Mouse (Mus musculus) cerebellum, postnatal 14 days (tissue): Measurements from ENCODE around the gene Stxbp1.
A peak's percentile ranks its signal among the peaks of the same experiment; 100 is the strongest.

Experiments
- DNase-seq, 2 experiments: peaks; one replicate each; pipeline ENCODE4 v3.0.0; 2021; ENCODE audit warnings: mixed read lengths in 2 of 2

Gene Stxbp1

GRCm38 (mm10) chr2:32834496-32834895 is 12.5 kb downstream of the Stxbp1 start:
- no peak for DNase-seq

- no peak for DNase-seq
These were observed 17.9 kb downstream of the Stxbp1 start for GRCm38 (mm10) chr2:32828979-32829676.

GRCm38 (mm10) chr2:32825796-32826195 is 21.2 kb downstream of the Stxbp1 start:
- DNase-seq, result no peak

GRCm38 (mm10) chr2:32824778-32825177 is 22.3 kb downstream of the Stxbp1 start:
- no peak for DNase-seq

DNA sequence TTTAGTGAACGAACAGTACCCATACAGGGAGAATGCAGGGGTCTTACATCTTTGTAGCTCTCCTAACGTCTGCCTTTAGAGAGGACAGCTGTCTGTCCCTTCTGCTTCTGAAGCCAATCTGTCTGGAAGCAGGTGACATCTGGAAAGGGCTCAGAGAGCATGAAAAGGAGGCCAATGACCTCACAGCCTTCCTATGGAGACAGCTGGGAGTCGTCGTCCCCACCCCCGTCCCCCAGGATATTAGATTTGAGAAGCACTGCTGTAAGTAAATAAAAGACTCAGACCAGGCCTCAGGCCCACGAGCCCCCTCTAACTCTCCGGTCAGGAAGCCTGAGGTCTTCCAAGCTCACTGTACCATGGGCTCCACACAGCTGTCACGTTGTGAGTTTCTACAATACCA is 22.9 kb downstream of the Stxbp1 start:
- no peak for DNase-seq

DNA sequence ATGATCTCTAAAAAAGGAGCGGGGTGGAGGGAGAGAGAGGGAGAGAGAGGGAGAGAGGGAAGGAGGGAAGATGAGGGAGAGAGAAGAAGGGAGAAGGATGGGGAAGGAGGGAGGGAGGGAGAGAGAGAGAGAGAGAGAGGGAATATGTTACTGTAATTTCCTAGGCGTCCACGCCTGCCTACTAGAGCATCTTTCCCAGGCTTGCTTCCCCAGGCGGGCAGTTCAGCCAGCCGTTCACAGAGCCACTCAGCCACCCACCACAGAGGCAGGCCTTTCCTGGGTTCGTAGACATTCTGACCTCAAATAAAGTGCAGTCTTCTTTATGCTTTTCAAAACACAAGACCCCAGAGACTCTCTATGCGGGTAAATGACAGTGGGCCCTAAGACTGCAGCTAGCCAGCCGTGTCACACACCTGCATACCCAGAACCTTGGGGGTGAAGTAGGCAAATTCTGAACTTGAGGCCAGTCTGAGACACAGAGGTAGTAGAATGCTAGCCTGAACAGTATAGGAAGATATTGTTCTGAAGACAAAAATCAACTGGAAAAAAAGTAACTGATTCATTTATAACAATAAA is 23.4 kb downstream of the Stxbp1 start:
- DNase-seq, result no peak

DNA sequence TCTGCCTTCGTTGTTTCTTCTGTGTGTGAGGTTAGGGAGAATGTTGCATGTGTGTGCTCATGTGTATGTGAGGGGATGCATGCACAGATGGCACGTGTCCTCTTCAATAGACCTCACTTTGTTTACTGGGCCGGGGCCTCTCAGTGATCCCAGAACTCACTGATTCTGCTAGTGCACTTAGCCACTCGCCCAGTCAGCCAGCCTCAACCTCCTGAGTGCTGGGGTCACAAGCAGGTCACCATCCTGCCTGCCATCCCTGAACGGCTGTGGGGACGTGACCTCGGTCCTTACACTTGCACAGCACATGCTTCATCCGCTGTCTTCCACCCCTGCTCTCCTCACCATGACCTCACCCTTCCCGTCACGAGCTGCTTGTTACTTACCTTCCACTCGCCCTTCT is 23.9 kb downstream of the Stxbp1 start:
- DNase-seq, result peak; percentile 71 to 79

DNA sequence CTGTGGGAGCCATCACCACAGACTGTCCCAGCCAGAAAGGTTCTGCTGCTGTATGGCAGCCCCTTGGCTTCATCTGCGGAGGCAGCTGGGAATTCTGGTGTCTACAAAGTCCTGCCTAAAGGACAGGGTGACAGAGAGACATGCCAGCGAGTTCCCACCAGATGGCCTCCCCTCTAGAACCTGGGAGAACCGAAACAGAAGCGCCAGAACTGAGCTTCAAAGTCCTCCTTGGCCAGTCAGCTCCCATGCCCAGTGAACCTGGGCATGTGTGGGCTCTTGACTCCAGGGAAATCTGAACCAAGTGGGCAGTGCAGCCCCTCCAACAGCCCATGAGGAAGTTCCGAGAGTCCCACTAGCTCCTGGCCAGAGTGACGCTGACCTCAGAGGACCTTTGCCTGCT is 24.4 kb downstream of the Stxbp1 start:
- DNase-seq, result peak; percentile 61 to 65

- DNase-seq, result peak; percentile 62 to 73
These were observed 25.8 kb downstream of the Stxbp1 start for GRCm38 (mm10) chr2:32821041-32821802.

DNA sequence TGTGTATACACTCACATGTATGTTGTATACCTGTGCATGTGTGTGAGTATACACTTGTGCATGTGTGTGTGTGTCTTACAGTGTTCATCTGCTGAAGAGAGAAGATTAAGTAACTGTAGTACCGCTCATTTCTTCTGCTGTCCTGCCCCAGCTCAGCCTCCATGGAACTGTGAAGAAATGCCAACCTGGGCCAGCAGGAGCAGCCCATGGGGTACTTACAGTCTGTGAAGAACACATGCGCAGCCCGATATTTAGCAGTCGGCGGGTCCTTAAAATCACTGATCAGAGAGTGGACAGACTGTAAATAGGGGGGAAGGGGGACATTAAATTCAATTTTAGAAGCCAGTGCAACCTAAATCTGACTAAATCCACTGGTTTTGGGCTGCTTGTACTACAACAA is 28.8 kb downstream of the Stxbp1 start:
- DNase-seq, result peak in 1 of 2 experiments; percentile 51

DNA sequence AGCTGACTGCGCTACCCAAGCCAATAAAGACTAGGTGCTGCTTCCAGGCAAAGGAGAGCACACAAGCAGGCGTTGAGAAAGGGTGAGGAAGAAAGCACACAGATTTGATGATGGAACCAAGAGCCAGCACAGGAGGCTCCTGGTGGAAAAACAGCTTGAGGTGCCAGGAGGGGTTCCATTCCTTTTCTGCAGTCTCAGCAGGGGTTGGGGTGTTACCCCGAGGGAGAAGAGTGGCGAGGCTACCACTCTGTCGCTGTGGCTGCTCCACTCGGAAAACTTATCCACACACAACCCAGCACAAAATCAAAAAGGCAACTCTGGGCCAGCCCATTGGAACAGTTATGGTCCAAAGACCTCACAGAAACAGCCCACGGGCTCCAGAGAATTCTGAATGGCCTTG is 29.5 kb downstream of the Stxbp1 start:
- DNase-seq, result no peak

DNA sequence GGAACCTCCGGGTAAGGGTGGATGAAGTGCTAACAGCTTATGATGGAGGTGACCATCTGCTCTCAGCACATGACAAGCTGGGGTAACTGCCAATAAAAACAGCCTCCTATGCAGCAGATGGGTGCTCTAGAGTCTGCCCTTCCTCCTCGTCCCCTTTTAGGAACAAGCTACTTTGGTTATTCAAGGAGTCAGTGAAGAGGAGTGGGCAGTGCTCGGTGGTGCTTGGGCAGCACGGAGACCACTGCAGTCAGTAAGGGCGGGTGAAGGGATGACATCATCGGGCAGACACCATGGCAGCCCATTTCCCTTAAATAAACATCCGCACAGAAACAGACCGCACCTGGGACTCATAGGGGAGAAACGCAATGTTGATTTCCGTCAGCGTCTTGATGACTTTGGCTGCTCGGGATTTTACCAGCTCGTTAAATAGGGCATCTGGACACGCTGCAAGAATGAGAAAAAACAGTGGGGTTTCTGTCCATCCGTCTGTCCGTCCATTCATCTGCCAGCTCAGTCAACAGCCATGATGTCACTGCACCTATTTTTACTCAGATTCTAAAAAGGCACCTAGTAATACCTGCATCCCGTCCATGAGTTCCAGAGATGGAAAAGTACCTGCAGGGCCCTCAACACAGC is 30.0 kb downstream of the Stxbp1 start:
- DNase-seq, result peak; percentile 82 to 89

DNA sequence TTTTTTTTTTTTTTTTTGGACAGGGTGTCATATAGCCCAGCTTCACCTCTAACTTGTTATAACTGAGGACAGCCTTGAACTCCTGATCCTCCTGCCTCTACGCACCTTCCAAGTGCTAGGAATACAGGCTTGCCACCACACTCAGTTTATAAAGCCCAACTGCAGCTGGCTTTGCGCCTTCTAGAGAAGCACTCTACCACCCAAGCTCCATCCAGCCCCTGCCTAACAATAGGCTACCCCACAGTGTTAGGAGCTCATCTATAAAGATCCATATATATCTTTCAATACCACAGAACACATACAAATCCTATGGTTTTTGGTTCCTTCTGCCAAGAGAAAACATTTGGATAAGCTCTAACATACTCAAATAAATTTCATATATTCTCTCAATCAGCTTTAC is 30.5 kb downstream of the Stxbp1 start:
- DNase-seq, result peak; percentile 55

- peak; percentile 60 to 64 for DNase-seq
These were observed 35.1 kb downstream of the Stxbp1 start for GRCm38 (mm10) chr2:32811959-32812358.

DNA sequence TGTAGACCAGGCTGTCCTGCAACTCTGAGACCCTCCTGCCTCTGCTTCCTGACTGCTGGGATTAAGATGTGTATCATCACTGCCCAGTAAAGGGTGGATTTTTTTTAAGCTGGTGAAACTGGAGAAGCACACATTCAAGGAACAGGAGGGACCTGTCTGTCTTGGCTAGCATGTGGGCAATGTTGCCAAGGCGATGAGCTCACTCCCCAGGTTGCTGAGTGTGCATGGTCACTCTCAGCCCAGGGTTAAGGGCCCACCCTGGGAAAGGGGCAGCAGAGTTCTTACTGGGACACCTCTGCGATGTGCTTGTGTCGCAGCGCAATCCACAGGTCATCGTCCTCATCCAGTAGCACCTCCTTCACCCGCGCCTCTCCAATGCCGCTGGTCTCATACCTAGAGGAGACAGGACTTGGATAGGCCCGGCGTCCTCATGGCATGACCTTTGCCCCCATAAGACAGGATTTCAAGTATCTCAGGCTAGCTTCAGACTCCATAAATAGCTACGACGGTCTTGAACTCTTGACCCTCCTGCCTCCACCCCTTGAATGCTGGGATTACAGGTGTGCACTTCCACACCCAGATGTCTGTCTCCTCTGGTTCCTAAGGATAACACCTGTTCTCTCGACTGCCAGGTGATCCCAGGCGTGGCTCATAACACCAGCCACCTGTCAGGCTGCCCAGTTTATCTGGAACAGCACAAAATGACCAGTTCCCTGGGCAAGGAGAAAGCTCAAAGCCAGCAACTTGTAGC is 38.1 kb downstream of the Stxbp1 start:
- no peak for DNase-seq

DNA sequence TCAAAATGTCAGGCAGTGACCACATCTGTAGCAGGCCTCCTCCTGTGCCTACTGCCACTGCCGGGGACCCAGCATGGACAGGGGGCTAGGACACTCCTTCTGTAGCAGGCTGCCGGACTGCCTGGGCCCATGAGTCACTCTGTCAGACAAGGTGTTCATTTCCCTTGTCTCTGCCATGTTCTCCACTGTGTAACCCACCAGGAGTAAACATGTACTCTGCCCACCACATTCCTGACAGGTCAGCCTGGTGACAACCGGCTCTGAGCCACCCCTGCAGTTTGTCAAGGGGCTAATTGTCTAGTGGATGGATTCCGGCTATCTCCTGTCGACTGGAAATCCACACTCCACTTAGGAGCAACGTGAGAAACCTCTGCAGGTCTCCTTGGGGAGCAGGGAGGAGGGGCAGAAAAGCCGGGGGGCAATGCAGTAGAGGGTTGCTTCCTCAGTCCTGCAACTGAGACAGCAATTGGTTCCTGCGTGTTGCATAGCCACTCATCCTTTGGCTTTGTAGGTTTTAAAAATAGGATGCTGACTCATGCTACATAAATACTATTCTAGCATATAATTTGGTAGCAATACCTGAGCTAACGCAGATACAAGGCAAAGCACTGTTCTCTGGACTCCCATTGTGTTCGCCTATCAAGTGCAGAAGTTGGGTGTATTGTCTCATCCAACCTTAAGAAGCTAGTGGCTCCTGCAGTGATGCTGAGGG is 48.6 kb downstream of the Stxbp1 start:
- DNase-seq, result no peak

- no peak for DNase-seq
These were observed 51.2 kb downstream of the Stxbp1 start for GRCm38 (mm10) chr2:32795748-32796418.

DNA sequence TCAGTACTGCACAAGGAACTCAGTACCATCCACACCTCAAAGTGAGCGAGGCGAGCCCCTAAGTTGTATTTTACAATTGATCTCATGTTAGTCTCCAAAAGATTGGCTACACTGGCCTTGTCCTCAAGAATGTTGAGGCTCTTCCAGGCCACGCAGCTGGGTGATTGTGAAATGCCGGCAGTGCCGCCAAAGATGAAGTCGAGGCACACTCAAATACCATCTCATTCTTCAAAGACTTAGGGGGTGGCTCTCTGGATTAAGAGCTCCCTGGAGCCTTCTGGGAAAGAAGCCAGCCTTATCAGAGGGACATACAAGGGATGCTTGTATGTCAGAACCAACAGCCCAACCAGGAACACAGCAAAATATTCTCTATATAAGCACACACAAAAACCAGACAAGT is 55.7 kb downstream of the Stxbp1 start:
- no peak for DNase-seq

DNA sequence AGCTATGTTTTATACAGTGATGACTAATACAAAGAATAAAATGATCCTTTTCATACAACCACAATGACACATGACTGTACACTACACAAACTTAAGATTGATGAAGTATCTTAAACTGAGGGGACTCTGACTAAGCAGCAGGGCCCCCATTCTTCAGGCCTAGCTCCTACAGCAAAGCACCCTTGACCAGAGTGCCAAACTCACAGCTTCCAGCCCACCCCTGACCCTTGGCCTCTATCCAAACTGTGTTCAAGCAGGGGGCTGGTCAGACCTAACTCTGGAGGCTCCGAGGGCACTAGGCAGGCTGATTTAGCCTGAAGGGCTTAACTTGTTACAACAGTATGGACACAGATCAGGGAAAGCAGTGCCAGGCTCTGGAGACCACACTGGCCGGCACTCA is 58.5 kb downstream of the Stxbp1 start:
- no peak for DNase-seq

- peak; percentile 74 to 79 for DNase-seq
These were observed 59.9 kb downstream of the Stxbp1 start for GRCm38 (mm10) chr2:32787176-32787575.

DNA sequence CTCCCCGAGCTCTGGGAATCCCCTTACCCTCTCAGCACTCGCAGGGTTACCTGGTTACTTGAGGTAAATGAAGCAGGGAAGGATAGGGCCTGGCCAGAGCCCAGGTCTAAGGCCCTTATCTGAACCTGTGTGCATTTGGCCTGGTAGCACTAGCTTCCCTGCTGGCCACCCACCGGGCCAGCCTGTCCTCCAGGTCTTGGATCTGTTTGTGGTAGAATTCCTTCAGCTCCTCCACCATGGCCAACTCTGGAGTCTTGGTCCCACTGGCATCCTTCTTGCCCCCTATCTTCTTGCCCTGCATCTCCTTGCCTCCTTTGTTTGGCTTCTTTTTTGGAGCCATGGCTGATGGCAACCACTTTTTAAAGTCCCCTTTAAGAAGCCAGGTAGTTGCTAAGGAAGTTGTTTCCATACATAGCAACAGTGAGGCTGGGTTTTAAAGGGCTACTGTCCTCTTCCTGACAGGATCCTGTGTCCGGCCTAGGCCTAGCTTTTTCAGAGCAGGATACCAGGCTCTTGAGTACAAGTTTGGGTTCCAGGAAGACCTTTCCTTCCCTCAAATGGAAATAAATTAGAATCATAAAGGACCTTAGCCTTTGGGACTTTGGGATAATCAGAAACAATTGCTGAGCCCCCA is 62.9 kb downstream of the Stxbp1 start, which contains the start of gene Cfap157:
Gene Cfap157 (minus strand): TSS at position 381 of the 634 bp plus-strand sequence.
- DNase-seq, result no peak
